Mouse (Mus musculus): ENCODE data around the gene Rprd1b. TPM values are rescaled to one million over a fixed set of nuclear protein-coding genes. Genes with fewer than 3 reads are reported as not detected.

Rprd1b gene
- polyA plus RNA-seq, 1 experiment from 2014 or later, result 40.7 TPM

DNA sequence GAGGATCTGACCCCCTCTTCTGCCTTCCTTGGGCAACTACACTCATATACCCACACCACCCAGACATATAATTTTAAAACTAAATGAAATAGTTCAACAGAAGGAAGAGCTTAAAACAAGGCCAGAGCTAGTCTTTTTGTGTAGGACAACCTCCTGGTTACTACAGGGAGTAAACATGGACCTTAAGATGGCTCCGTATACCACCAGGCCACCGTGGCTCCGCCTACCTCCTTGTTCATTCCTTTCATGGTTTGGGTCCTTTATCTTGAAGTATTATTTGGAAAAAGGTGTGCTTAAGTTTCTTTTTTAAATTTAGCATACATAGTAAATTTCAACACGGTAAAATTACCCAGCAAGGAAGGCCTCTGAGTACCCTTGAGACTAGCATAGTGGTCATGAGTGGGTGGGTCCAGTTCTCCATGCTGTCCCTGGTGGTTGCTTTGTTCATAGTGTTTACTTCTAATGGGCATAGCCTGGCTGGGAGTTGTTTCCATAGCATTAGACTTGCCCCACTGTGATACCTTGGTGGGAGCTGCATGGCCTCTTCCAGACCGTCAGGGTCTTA lies 39.0 kb downstream of the Rprd1b start:
- Histone ChIP-seq H3K36me3 (no peaks in the 10 kb centered on the region; the same call in 1 of the 2 replicates), H3K27ac (no peak overlapping the region), H3K4me3 (replicated peaks) (no peak overlapping the region), H3K27me3 (replicated peaks) (no peaks in the 10 kb centered on the region), H3K4me2 (replicated peaks) (no peak overlapping the region), H3K9me3 (no peaks in the 10 kb centered on the region), H3K4me1 (replicated peaks) (peaks cover 11% of the 10 kb centered on the region; the same call in 1 of the 2 replicates), H3K9ac (no peak overlapping the region)
- WGBS, result 94% methylated on average over 5 of the region's 5 CpGs
- no peak for ATAC-seq

DNA sequence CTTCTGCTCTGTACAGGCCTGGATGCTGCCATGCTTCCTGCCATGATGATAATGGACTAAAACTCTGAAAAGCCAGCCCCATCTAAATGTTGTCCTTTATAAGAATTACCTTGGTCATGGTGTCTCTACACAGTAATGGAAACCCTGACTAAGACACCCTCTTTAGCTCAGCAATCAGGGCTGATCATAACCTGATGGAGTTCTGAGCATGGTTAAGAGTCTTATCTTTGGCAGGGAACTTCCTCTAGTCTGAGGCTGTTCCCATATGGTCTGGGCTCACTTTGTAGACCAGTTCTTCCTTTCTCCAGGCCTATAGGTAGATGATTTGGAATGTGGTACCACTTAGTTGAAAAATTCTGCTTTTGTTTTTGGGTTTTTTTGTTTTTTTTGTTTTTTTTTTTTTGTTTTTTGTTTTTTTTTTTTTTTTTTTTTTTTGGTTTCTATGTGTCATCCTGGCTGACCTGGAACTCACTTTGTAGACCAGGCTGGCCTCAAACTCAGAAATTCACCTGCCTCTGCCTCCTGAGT lies 40.2 kb downstream of the Rprd1b start:
- Histone ChIP-seq H3K4me1 (replicated peaks) (peaks cover 19% of the 10 kb centered on the region), H3K27ac (no peak overlapping the region), H3K4me2 (replicated peaks) (no peak overlapping the region), H3K4me3 (replicated peaks) (no peak overlapping the region), H3K36me3 (peaks cover 4% of the 10 kb centered on the region; the same call in 1 of the 2 replicates), H3K9ac (no peak overlapping the region), H3K27me3 (replicated peaks) (no peaks in the 10 kb centered on the region), H3K9me3 (no peaks in the 10 kb centered on the region)
- no peak for ATAC-seq

DNA sequence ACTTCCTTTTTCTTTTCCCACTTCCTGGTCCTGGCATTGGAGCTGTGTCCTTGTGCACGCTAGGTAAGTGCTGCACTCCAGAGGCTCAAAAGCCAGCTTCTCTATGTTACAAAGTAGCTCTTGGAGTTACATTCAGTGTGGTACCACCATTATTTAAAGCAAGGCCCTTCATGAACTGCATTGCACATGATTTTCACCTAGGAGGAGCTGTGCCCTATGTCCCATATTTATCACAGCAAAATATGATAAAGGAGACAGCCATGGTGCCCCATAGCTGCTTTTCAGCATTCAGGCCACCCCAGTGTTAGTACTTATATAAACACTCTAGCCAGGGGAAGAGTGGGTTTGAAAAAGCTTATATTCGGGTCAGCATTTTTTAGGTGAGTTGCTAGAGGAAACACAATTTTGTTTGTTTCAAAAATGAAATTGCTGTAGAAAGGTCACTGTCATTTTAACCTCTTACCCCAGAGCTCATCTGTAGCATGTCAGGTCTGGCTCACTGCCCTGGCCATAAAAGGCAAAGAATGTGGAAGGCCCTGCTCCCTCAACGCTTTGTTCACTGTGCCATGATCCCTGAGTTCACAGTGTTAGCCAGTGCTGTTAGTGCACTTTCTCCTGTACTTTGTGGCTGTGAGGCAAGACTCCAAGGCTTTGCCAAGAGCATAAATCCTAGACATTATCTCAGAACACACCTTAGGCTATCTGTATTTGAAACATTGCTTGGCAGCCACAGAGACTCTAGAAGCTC lies 42.8 kb downstream of the Rprd1b start:
- Histone ChIP-seq H3K9ac (no peak overlapping the region), H3K36me3 (peaks cover 19% of the 10 kb centered on the region; the same call in 1 of the 2 replicates), H3K27me3 (replicated peaks) (no peaks in the 10 kb centered on the region), H3K4me3 (replicated peaks) (no peak overlapping the region), H3K27ac (peak overlapping the region; percentile 33), H3K4me1 (replicated peaks) (peaks cover 19% of the 10 kb centered on the region), H3K4me2 (replicated peaks) (no peak overlapping the region), H3K9me3 (no peaks in the 10 kb centered on the region)
- 47% methylated on average over 3 of the region's 3 CpGs for WGBS
- ATAC-seq, result peak; percentile 84

DNA sequence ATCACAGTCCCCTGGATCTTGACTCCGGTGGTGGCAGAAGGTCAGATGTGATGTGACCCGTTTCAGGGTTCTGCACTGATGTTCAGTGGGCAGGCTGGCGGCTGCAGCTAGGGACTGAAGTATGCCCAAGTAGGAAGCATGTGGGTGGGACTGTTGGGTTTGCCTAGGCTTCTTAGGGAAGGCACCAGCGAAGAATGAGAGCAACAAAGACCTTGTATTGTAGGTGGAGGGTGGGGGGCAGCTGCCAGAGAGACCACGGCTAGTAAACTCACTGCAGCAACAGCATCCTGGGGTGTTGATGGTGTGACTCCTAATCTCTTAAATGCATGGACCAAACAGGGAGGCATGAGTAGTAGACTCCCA lies 43.3 kb downstream of the Rprd1b start:
- ATAC-seq, result no peak
- no peaks in the 10 kb centered on the region for H3K9me3 ChIP-seq
- WGBS, result 76% methylated on average over 5 of the region's 5 CpGs

DNA sequence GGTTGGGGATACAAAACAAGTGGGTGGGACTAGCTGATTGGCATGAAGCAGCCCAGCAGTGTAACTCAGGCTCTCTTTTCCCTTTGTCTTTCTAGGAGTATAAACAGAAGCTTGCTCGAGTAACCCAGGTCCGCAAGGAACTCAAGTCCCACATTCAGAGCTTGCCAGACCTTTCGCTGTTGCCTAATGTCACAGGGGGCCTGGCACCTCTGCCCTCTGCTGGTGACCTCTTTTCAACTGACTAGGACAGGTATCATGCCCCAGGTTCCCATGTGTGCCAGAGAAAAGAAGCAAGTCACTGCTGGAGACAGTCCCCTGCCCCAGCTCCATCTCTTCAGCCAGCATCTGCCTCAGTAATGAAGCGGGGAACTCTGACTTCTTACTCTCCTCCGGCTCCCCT lies 46.5 kb downstream of the Rprd1b start:
- no peaks in the 10 kb centered on the region for H3K27me3 ChIP-seq (replicated peaks)
- H3K4me1 ChIP-seq (replicated peaks), result peaks cover 31% of the 10 kb centered on the region
- no peak overlapping the region for H3K27ac ChIP-seq
- no peak overlapping the region for H3K9ac ChIP-seq
- H3K36me3 ChIP-seq, result peaks cover 33% of the 10 kb centered on the region
- H3K4me3 ChIP-seq (replicated peaks), result no peak overlapping the region
- no peaks in the 10 kb centered on the region for H3K9me3 ChIP-seq
- ATAC-seq, result no peak
- H3K4me2 ChIP-seq (replicated peaks), result no peak overlapping the region
- WGBS, result 92% methylated on average over 5 of the region's 5 CpGs

More for the DNA sequence above, 43.3 kb downstream of the Rprd1b start:
- Histone ChIP-seq H3K4me1 (replicated peaks) (peaks cover 19% of the 10 kb centered on the region), H3K4me2 (replicated peaks) (no peak overlapping the region), H3K27me3 (replicated peaks) (no peaks in the 10 kb centered on the region), H3K4me3 (replicated peaks) (no peak overlapping the region), H3K9ac (no peak overlapping the region), H3K27ac (peak overlapping the region; percentile 33), H3K36me3 (peaks cover 23% of the 10 kb centered on the region)

DNA sequence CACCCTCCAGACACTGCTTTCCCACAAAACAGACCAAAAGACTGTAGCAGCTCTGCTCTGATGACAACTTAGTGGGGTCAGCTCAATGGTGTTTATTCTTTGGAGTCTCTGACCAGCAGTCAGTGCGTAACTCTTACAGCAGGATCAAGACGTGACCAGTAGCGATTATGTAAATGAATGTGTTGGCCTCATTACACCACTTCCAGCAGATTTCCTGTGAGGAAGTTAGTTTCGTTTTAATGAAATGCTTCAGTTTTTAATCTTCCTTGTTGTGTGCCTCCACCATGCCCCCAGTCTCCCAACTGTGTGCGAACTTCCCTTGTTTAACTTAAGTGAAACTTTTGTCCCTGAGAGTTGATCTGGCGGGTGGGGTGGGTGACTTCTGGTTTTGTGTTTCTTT lies 48.4 kb downstream of the Rprd1b start:
- 79% methylated on average over 6 of the region's 6 CpGs for WGBS
- no peak overlapping the region for H3K4me2 ChIP-seq (replicated peaks)
- no peak overlapping the region for H3K9ac ChIP-seq
- no peak for ATAC-seq
- H3K4me1 ChIP-seq (replicated peaks), result peaks cover 36% of the 10 kb centered on the region
- no peaks in the 10 kb centered on the region for H3K9me3 ChIP-seq
- H3K27me3 ChIP-seq (replicated peaks), result no peaks in the 10 kb centered on the region
- H3K36me3 ChIP-seq, result peaks cover 33% of the 10 kb centered on the region
- no peak overlapping the region for H3K27ac ChIP-seq
- no peak overlapping the region for H3K4me3 ChIP-seq (replicated peaks)

DNA sequence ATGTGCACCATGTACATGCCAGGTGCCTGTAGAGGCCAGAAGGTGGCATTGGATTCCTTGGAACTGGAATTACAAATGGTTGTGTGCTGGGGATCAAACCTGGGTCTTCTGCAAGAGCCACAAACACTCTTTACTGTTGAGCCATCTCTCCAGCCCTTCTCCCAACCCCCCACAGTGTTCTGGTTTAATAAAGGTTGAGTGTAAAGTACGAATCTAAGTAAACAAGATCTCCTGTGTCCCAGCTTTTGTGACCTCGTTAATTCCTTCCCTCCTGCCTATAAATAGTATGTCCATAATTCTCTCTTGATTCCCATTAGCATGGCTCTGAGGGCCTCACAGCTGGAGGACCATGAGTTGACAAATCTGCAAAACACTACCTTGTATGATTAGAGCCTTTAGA lies 49.7 kb downstream of the Rprd1b start:
- ATAC-seq, result no peak

DNA sequence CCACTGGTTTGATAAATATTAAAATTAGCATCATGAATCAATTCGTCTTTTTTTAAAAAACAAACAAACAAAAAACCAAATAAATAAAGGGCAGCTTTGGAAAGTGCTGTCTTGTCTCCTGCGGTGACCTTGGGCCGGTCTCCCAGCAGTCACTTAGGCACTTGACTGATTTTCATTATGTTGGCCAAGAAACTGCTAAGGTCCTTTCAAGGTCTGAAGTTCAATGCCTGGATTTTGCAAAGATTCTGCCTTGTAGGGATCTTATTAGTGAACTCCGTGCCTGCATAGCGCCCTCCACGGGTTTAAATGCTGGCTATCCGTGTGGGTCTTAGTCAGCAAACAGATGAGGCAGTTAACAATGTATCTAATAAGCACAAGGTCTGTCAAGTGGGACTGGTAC lies 50.7 kb downstream of the Rprd1b start:
- no peak for ATAC-seq
- H3K4me1 ChIP-seq (replicated peaks), result peaks cover 22% of the 10 kb centered on the region
- no peaks in the 10 kb centered on the region for H3K9me3 ChIP-seq
- H3K36me3 ChIP-seq, result peaks cover 29% of the 10 kb centered on the region
- no peak overlapping the region for H3K4me3 ChIP-seq (replicated peaks)
- H3K4me2 ChIP-seq (replicated peaks), result no peak overlapping the region
- no peak overlapping the region for H3K27ac ChIP-seq
- no peaks in the 10 kb centered on the region for H3K27me3 ChIP-seq (replicated peaks)
- 81% methylated on average over 7 of the region's 7 CpGs for WGBS
- no peak overlapping the region for H3K9ac ChIP-seq

More for the DNA sequence above, 49.7 kb downstream of the Rprd1b start:
- Histone ChIP-seq H3K4me1 (replicated peaks) (peaks cover 24% of the 10 kb centered on the region), H3K36me3 (peaks cover 29% of the 10 kb centered on the region), H3K9ac (no peak overlapping the region), H3K27me3 (replicated peaks) (no peaks in the 10 kb centered on the region), H3K4me2 (replicated peaks) (no peak overlapping the region), H3K4me3 (replicated peaks) (no peak overlapping the region), H3K9me3 (no peaks in the 10 kb centered on the region), H3K27ac (no peak overlapping the region)
- WGBS, result 41% methylated on average over 2 of the region's 2 CpGs

DNA sequence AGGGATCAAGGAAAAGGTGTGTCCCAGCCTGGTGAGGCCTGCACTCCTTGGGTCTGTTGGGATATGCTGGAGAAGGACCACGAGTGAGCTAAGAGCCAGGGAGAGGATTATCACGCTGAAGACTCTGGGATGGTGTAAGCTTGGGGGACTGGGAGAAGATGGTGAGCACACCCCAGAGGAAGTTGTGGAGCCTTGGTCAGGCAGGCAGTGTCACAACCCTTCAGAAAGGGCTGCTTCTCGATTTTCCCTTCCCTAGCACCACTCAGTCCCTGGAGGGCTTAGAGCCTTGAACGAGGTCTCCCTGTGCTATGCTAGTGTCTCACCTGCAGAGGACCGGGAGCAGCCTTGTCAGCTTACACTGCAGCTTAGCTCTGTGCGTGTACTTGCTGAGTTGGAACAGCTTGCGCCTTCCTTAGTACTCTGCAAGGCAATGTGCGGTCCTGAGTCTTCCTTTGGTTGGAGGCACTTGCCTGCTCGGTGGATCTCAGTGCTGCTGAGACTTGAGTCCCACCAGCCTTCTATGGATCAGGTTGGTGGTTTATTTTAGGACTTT lies 51.6 kb downstream of the Rprd1b start:
- peaks cover 23% of the 10 kb centered on the region for H3K36me3 ChIP-seq
- 38% methylated on average over 9 of the region's 9 CpGs for WGBS
- H3K9ac ChIP-seq, result no peak overlapping the region
- peak overlapping the region; percentile 80 for H3K27ac ChIP-seq
- H3K4me2 ChIP-seq (replicated peaks), result no peak overlapping the region
- no peak overlapping the region for H3K4me3 ChIP-seq (replicated peaks)
- H3K4me1 ChIP-seq (replicated peaks), result peaks cover 27% of the 10 kb centered on the region
- H3K27me3 ChIP-seq (replicated peaks), result no peaks in the 10 kb centered on the region
- peak; percentile 67 for ATAC-seq
- no peaks in the 10 kb centered on the region for H3K9me3 ChIP-seq

DNA sequence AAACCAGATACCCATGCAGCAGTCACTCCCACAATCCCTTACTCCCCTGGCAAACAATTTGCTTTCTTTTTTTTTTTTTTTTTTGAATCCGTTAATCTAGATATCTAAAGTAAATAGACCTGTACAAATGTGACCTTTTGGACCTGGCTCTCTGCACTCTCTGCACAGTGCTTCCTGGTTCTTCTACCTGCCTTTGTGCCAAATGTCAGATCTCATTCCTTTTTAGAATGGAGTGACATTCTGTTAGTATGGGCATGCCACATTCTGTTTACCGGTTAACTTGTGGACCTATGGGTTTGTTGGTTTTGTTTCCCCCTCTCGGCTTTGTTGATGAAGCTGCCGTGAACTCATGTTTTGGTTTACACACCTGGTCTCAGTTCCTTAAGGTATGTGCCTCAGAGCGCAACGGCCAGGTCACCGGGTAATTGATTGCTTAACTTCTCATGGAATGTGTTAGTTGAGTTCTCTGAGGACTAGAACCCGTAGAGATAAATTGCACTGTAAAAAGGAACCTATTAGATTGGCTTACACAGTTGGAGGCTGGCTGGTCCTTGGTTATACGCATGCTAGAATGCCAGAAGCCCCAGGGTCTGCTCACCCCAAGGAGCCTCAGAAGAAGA lies 52.4 kb downstream of the Rprd1b start:
- Histone ChIP-seq H3K4me2 (replicated peaks) (no peak overlapping the region), H3K36me3 (peaks cover 17% of the 10 kb centered on the region), H3K9me3 (no peaks in the 10 kb centered on the region), H3K9ac (no peak overlapping the region), H3K4me3 (replicated peaks) (no peak overlapping the region), H3K4me1 (replicated peaks) (peaks cover 28% of the 10 kb centered on the region), H3K27ac (peak overlapping the region; percentile 80), H3K27me3 (replicated peaks) (no peaks in the 10 kb centered on the region)
- peak; percentile 91 for ATAC-seq
- 54% methylated on average over 9 of the region's 9 CpGs for WGBS

DNA sequence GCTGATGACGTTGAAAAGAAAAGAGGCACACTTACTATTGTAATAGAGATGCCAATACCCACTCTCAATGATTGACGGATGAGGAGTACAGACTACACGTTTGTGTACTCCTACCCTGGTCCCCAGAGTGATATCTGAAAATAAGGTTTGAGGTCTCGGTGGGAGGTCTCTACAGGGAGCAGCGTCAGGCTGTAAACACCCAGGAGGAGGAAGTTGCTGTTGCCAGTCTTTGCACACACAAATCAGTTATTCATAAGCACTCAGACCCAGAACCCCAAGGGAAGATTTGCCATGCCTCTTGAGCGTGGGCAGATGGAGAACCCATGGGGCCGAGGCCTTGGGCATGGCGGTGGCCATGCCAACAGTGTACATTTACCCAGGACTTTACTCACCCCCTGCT lies 56.2 kb downstream of the Rprd1b start:
- Histone ChIP-seq H3K27me3 (replicated peaks) (no peaks in the 10 kb centered on the region), H3K4me2 (replicated peaks) (no peak overlapping the region), H3K9me3 (no peaks in the 10 kb centered on the region), H3K27ac (no peak overlapping the region), H3K4me3 (replicated peaks) (no peak overlapping the region), H3K9ac (no peak overlapping the region), H3K36me3 (no peaks in the 10 kb centered on the region), H3K4me1 (replicated peaks) (peaks cover 19% of the 10 kb centered on the region)
- 60% methylated on average over 8 of the region's 8 CpGs for WGBS
- ATAC-seq, result no peak

DNA sequence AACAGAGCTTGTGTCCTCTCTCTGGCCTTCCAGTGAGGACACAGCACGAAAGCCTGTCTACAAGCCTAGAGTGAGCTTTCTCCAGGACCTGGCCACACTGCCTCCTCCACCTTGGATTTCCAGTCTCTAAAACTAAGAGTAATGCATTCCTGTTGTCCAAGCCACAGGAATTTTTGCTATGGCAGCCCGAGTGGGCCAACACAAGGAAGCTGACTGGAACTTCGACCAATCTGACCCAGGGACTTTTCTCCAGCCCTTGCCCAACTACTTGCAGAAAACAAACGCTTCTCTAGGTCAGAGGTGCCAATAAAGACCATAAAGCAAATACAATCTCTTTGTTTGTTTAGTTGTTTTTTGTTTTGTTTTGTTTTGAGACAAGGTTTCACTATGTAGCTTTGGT lies 61.8 kb downstream of the Rprd1b start:
- peaks cover 25% of the 10 kb centered on the region for H3K4me1 ChIP-seq (replicated peaks)
- no peak overlapping the region for H3K4me3 ChIP-seq (replicated peaks)
- H3K4me2 ChIP-seq (replicated peaks), result no peak overlapping the region
- WGBS, result 87% methylated on average over 4 of the region's 4 CpGs
- H3K9ac ChIP-seq, result no peak overlapping the region
- H3K36me3 ChIP-seq, result no peaks in the 10 kb centered on the region
- ATAC-seq, result no peak
- H3K27me3 ChIP-seq (replicated peaks), result no peaks in the 10 kb centered on the region
- no peak overlapping the region for H3K27ac ChIP-seq
- no peaks in the 10 kb centered on the region for H3K9me3 ChIP-seq

Data from intestine, embryonic 15.5 days (tissue).